Mouse (Mus musculus) cerebellum, adult 9-10 months (tissue): ENCODE data around the gene Catsper3.

Experiments
- DNase-seq: peaks from one replicate; pipeline ENCODE4 v3.0.0; 2022

The Catsper3 gene

GRCm38 (mm10) chr13:55784268-55784667, at the start of gene Catsper3:
Catsper3 (plus strand) TSS chr13:55784568.
- no peak for DNase-seq

GRCm38 (mm10) chr13:55737885-55738284, 46.5 kb upstream of the Catsper3 start:
- no peak for DNase-seq

GRCm38 (mm10) chr13:55742306-55742705, 42.1 kb upstream of the Catsper3 start:
- DNase-seq = no peak

- DNase-seq = no peak
Measured at GRCm38 (mm10) chr13:55754380-55754779, 30.0 kb upstream of the Catsper3 start.

GRCm38 (mm10) chr13:55756789-55757188, 27.6 kb upstream of the Catsper3 start:
- no peak for DNase-seq

- DNase-seq = no peak
Measured at GRCm38 (mm10) chr13:55757645-55758044, 26.7 kb upstream of the Catsper3 start.

GRCm38 (mm10) chr13:55760576-55760975, 23.8 kb upstream of the Catsper3 start:
- DNase-seq = no peak

GRCm38 (mm10) chr13:55761486-55761885, 22.9 kb upstream of the Catsper3 start:
- no peak for DNase-seq

GRCm38 (mm10) chr13:55774352-55774751, 10.0 kb upstream of the Catsper3 start:
- no peak for DNase-seq

GRCm38 (mm10) chr13:55775056-55775455, 9.3 kb upstream of the Catsper3 start:
- no peak for DNase-seq

GRCm38 (mm10) chr13:55786120-55786519, 1.8 kb downstream of the Catsper3 start:
- DNase-seq = no peak

GRCm38 (mm10) chr13:55801246-55801645, 16.9 kb downstream of the Catsper3 start:
- no peak for DNase-seq

GRCm38 (mm10) chr13:55803973-55804372, 19.6 kb downstream of the Catsper3 start:
- no peak for DNase-seq

- DNase-seq = no peak
Measured at GRCm38 (mm10) chr13:55809041-55809623, 24.8 kb downstream of the Catsper3 start.

- DNase-seq = no peak
Measured at GRCm38 (mm10) chr13:55809707-55810106, 25.3 kb downstream of the Catsper3 start.

- DNase-seq = no peak
Measured at GRCm38 (mm10) chr13:55810947-55811346, 26.6 kb downstream of the Catsper3 start.

- DNase-seq = no peak
Measured at GRCm38 (mm10) chr13:55813490-55814016, 29.2 kb downstream of the Catsper3 start.

- DNase-seq = no peak
Measured at GRCm38 (mm10) chr13:55814834-55815233, 30.5 kb downstream of the Catsper3 start.

GRCm38 (mm10) chr13:55822499-55822898, 38.1 kb downstream of the Catsper3 start:
- no peak for DNase-seq

- DNase-seq = no peak
Measured at GRCm38 (mm10) chr13:55824151-55824945, 40.0 kb downstream of the Catsper3 start.

GRCm38 (mm10) chr13:55825245-55825681, 40.9 kb downstream of the Catsper3 start:
- no peak for DNase-seq

GRCm38 (mm10) chr13:55826008-55826671, 41.8 kb downstream of the Catsper3 start:
- DNase-seq = no peak
